Mouse (Mus musculus) liver, postnatal 0 days (tissue): Measurements from ENCODE around the gene Cpt1a. TPM values are rescaled to one million over a fixed set of nuclear protein-coding genes. Genes with fewer than 3 reads are reported as not detected.
A peak's percentile ranks its signal among the peaks of the same experiment; 100 is the strongest.

ENCODE experiments used
- ATAC-seq: fragments of 200-750 bp; cut with Nextera tagmentation; 2 replicates; pipeline ENCODE4 v1.8.0; 2017; ENCODE audit warnings: mild to moderate bottlenecking, moderate library complexity
- DNase-seq: peaks from one replicate; pipeline ENCODE4 v3.0.0-alpha.2; 2016
- H3K27ac ChIP-seq: fragments of 300-500 bp; sonication (generic); 2 replicates; pipeline ENCODE4 v1.5.1; 2014; ENCODE audit warnings: antibody characterized with exemption, moderate library complexity, mild to moderate bottlenecking, low read depth
- H3K27me3 ChIP-seq: fragments of 300-500 bp; sonication (generic); 2 replicates; pipeline ENCODE4 v1.6.1; 2014; ENCODE audit warnings: low read length, control low read depth, mixed read lengths; ENCODE audit not compliant: insufficient read depth
- H3K36me3 ChIP-seq: fragments of 300-500 bp; sonication (generic); replicated peaks from 2 replicates; pipeline ENCODE4 v1.6.1; 2014; ENCODE audit warnings: mild to moderate bottlenecking, control low read depth, low read length, moderate library complexity, mixed read lengths; ENCODE audit not compliant: insufficient read depth
- H3K4me1 ChIP-seq: fragments of 300-500 bp; sonication (generic); 2 replicates; pipeline ENCODE4 v1.6.1; 2014; ENCODE audit warnings: antibody characterized with exemption, mild to moderate bottlenecking, control low read depth; ENCODE audit not compliant: insufficient read depth
- H3K4me2 ChIP-seq: fragments of 300-500 bp; sonication (generic); 2 replicates; pipeline ENCODE4 v1.6.1; 2014; ENCODE audit warnings: low read depth, mild to moderate bottlenecking, low read length, moderate library complexity, mixed read lengths
- H3K4me3 ChIP-seq: fragments of 300-500 bp; sonication (generic); 2 replicates; pipeline ENCODE4 v1.5.1; 2014; ENCODE audit warnings: low read depth, low read length
- H3K9ac ChIP-seq: fragments of 300-500 bp; sonication (generic); replicated peaks from 2 replicates; pipeline ENCODE4 v1.6.1; 2014; ENCODE audit warnings: mild to moderate bottlenecking, moderate library complexity
- H3K9me3 ChIP-seq: fragments of 300-500 bp; sonication (generic); 2 replicates; pipeline ENCODE4 v1.6.1; 2016; ENCODE audit warnings: mild to moderate bottlenecking, control low read depth, low read length, mixed read lengths
- CTCF ChIP-seq: sonication (generic); IDR thresholded peaks from 2 replicates; pipeline ENCODE4 v1.5.1; 2016; ENCODE audit warnings: antibody characterized with exemption, low read depth
- EP300 ChIP-seq: IDR thresholded peaks from 2 replicates; pipeline ENCODE4 v1.6.1; 2016; ENCODE audit warnings: antibody characterized with exemption, low read depth, mild to moderate bottlenecking
- WGBS: fragments of 180-500 bp; shearing (Covaris S2); extraction: QIAGEN DNeasy Blood & Tissue Kit; methylation state at CpG from one replicate; pipeline ENCODE4 v1.1.7; 2014; ENCODE audit not compliant: insufficient replicate concordance; 5-methylcytosine and 5-hydroxymethylcytosine counted together
- polyA plus RNA-seq: library from polyadenylated mRNA; unstranded; fragments of >200 nt; fragmentation: Nextera tagmentation; extraction: Ambion mirVana; gene quantifications from 2 replicates; pipeline ENCODE4 v1.2.1, GENCODE M21; 2015

The Cpt1a gene
- polyA plus RNA-seq, 1 experiment from 2014 or later, result 140 TPM

DNA sequence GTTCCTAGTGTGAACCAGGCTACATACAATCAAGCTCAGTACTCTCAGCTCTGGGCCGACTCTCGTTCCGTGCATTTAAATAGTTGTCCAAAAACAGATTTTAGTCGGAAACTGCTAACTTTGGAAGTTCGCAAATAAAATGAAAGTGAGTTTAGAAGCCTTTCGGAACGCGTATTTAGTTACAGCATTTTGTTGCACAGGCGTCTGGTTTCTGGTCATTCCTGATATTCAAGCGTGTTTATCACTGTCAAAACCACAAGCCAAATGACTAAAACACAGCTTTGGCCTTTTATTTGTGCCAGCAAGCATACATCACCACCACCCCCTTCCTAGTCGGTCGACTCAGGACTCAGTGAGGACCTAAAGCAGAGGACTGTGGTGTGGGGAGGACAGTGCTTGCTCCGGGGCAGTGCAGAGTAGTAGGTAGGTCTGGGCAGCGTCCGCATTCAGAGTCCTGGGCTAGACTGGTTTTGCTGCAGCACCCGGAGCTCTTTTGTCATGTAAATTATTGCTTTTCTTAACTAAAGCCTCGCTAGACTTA lies 2.2 kb downstream of the Cpt1a start:
- Histone ChIP-seq H3K4me2 (peak overlapping the region; percentile 82), H3K27ac (peak overlapping the region; percentile 95), H3K36me3 (peaks cover under 1% of the 10 kb centered on the region; the same call in 1 of the 2 replicates), H3K9ac (peak overlapping the region; percentile 82), H3K4me1 (peaks cover 55% of the 10 kb centered on the region), H3K9me3 (no peaks in the 10 kb centered on the region), H3K27me3 (no peaks in the 10 kb centered on the region), H3K4me3 (peak overlapping the region; percentile 71)
- peak; percentile 46 for DNase-seq
- 2% methylated on average over 17 of the region's 17 CpGs for WGBS
- no peak for ATAC-seq
- TF ChIP-seq EP300 (no peak), CTCF (no peak)

GRCm38 (mm10) chr19:3324931-3325711 lies 3.0 kb downstream of the Cpt1a start:
- H3K27ac ChIP-seq, result peak overlapping the region; percentile 95
- ATAC-seq (peak; percentile 46), DNase-seq (peak; percentile 95)
- H3K36me3 ChIP-seq, result peaks cover 2% of the 10 kb centered on the region; the same call in 1 of the 2 replicates
- H3K4me1 ChIP-seq, result peaks cover 57% of the 10 kb centered on the region
- TF ChIP-seq EP300 (peak; percentile 67), CTCF (no peak)
- H3K4me3 ChIP-seq, result peak overlapping the region; percentile 71
- H3K9ac ChIP-seq, result peak overlapping the region; percentile 82
- H3K27me3 ChIP-seq, result no peaks in the 10 kb centered on the region
- under 1% methylated on average over 59 of the region's 59 CpGs for WGBS
- no peaks in the 10 kb centered on the region for H3K9me3 ChIP-seq
- peak overlapping the region; percentile 82 for H3K4me2 ChIP-seq

DNA sequence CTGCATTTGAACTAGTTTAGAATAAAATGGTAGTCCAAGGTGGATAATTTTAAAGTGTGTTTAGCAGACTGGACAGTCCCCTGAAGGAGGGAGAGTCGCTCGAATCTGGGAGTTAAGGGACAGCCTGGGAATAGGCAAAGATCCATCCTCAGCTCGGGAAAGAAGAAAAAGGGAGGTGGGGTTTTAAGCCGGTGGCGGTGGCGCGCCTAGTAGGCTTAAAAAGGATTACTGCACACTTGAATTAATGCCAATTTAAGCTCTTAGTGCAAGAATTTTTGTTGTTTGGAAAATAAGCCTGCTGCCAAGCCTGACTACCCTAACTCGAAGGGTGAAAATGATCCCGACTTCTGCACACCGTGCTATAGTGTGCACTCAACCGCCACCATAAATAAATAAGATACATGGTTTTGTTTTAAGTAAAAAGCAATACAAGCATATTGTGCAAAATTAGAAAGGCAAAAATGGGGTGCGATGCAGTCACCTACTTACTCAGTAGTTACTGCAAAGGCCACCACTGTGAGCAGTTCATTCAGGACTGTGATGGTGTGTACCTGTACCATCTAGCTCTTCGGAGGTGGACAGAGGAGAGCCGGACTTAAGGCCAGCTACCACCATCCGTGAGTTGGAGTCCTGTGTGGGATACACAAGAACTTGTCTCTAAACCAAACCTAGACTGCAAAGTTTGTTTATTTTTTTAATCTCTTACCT lies 3.8 kb downstream of the Cpt1a start:
- TF ChIP-seq EP300, result no peak
- TF ChIP-seq CTCF, result no peak
- no peaks in the 10 kb centered on the region for H3K9me3 ChIP-seq
- ATAC-seq (peak; percentile 28; the same call in 1 of the 2 replicates), DNase-seq (peak; percentile 18)
- H3K27ac ChIP-seq, result peak overlapping the region; percentile 95
- no peaks in the 10 kb centered on the region for H3K27me3 ChIP-seq
- H3K9ac ChIP-seq, result peak overlapping the region; percentile 82
- peaks cover 56% of the 10 kb centered on the region for H3K4me1 ChIP-seq
- H3K4me3 ChIP-seq, result peak overlapping the region; percentile 71
- H3K36me3 ChIP-seq, result peaks cover 2% of the 10 kb centered on the region; the same call in 1 of the 2 replicates
- 40% methylated on average over 15 of the region's 15 CpGs for WGBS
- peak overlapping the region; percentile 82 for H3K4me2 ChIP-seq

DNA sequence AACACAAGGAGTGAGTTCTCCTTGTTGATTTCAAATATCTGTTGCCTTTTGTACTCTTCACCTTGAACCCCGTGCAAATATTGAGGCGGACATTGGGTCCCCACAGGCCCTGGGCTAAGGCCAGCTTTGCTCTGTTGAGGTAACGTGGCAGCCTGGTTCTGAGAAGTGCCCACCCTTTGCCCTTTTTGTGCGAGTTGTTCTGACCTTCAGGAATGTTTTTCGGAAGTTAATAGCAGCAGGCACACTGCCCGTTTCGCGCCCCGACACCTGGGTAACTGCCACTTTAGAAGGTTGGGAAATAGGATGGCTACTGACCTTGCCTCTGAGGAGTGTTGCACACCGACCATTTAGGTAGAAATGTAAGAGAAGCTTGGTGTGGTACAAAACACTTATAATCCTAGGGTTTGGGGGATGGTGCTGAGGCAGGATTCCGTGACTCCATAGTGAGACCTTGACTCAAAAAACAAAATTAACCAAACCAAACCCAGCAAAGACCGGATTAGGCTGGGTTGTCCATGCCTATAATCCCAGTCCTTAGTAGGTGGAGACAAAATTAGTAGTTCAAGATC lies 4.4 kb downstream of the Cpt1a start:
- Histone ChIP-seq H3K9ac (peak overlapping the region; percentile 82; the same call in 1 of the 2 replicates), H3K27me3 (no peaks in the 10 kb centered on the region), H3K4me1 (peaks cover 49% of the 10 kb centered on the region), H3K9me3 (no peaks in the 10 kb centered on the region), H3K27ac (peak overlapping the region; percentile 95), H3K4me3 (no peak overlapping the region), H3K4me2 (peak overlapping the region; percentile 82), H3K36me3 (peaks cover 2% of the 10 kb centered on the region; the same call in 1 of the 2 replicates)
- TF ChIP-seq CTCF (no peak), EP300 (peak; percentile 84)
- WGBS, result 67% methylated on average over 12 of the region's 12 CpGs
- ATAC-seq (peak; percentile 69), DNase-seq (peak; percentile 77)

DNA sequence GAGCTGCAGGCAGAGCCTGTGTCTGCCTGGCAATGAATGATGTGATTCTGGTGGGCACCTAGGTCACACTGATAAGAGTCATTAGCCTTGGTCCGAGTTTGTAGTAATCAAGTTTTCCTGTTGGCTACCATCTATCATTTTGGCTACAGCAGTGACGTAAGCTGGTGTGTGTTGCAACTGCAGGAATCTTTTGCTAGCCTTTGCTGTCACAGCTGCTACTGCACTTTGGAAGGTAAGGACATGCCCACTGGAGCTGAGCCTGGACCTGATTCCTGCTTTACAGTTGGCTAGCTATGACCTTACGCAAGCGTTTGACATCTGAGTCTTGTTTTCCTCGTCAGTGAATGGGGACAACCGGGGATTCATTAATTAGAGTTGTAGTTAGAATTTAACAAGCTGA lies 11.1 kb downstream of the Cpt1a start:
- 51% methylated on average over 6 of the region's 6 CpGs for WGBS
- Histone ChIP-seq H3K4me3 (no peak overlapping the region), H3K9me3 (no peaks in the 10 kb centered on the region), H3K27ac (peak overlapping the region; percentile 72), H3K36me3 (peaks cover 2% of the 10 kb centered on the region), H3K4me1 (peaks cover 55% of the 10 kb centered on the region), H3K9ac (no peak overlapping the region), H3K27me3 (no peaks in the 10 kb centered on the region), H3K4me2 (no peak overlapping the region)
- TF ChIP-seq EP300 (peak; percentile 53; the same call in 1 of the 2 replicates), CTCF (no peak)
- ATAC-seq (peak; percentile 71), DNase-seq (peak; percentile 71)
